Mouse (Mus musculus) spleen, adult 2 months (tissue): ENCODE results near the gene Rtn4.

Experiments
- CTCF ChIP-seq: fragments of 200-500 bp; IDR thresholded peaks from 2 replicates; pipeline ENCODE4 v1.5.1; 2011; ENCODE audit warnings: mild to moderate bottlenecking, inconsistent platforms; ENCODE audit not compliant: insufficient read depth, insufficient read length, insufficient replicate concordance; ENCODE audit errors: extremely low read depth
- POLR2A ChIP-seq: fragments of 200-500 bp; IDR thresholded peaks from 2 replicates; pipeline ENCODE4 v1.6.1; 2011; ENCODE audit warnings: low read depth, low read length, inconsistent platforms

DNA sequence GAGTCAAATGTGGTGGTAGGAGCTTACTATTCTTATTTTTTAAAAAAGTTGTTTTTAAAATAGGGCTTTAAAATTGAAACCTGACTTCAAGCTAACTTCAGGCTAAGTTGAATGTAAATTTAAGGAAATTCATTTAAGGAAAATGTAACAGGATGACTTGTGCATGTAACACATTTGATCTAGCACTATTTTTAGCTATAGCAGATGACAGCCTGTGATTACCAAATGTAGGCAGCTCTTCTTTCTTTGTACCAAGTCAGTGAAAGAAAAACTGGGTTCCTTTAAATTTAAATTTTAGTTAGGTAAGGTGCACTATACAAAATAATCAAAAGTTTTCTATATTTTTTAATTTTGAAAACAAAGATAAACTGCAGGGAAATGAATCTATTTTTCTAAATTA, 32.4 kb downstream of the Rtn4 start:
- no peak for TF ChIP-seq CTCF
- TF ChIP-seq POLR2A, result no peak
